Mouse (Mus musculus): Measurements from ENCODE around the gene Kera. TPM values are rescaled to one million over a fixed set of nuclear protein-coding genes. Genes with fewer than 3 reads are reported as not detected.

Gene Kera
- not detected for total RNA-seq (2023)

DNA sequence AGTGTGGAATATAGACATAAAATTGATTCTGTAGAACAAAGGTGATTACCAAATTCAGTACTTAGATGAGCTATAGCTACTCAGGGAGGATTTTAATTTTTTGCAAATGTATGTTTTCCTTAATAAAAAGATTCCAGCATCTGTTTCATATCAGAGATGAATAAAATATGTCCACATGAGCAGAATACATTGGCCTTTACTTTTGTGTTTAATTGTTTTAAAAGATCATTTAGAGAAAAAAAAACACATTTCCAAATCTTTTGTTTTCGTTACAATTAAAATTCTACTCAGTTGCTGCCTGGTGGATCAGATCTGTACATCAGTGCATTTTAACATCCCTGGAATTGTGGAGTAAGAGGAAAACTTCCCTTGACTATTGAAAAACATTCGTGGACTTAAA, at the start of gene Kera:
TSS of gene Kera (plus strand) at position 301 of the 400 bp plus-strand sequence.

DNA sequence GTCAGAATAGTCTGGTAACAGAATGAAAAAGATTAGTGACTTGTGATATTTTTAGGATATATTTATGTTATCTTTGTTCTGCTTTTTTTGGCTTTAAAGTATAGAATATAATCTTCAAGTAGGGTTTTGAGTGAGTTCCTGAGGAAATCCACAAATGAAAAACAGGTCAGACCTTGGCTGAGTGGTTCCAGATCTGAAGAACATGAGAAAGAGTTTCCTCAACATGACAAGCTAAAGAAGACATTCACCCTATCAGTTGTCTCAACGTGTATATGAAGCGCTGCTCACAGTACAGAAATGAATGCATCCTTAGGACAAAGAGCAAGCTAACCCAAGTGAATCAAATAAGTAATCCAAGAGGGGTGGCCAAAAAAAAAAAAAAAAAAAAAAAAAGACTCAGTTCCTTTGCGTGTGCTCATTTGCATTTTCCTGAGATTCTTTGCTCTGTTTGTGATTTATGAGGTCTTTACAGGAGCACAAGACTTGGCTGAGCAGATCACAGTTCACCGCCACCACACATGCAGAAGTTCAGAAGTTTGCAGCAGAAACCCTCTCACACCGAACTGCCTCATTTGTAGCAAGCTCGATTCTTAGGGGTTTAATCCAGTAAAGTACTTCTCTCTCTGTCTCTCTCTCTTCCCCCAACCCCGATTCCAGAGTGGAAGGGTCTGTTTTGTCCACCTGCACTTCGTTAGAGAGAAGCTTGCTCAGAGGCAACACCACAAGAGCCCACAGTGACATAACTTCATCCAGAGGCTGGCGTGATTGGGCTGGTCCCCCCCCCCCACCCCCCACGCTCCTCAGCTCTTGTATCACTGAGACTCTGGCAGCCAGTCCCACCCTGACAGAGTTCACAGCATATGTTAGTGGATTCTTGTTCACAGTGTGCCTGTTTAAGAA, 41.5 kb upstream of the Kera start, which contains the start of gene Lum:
TSS of gene Lum (plus strand) at position 172 of the 900 bp plus-strand sequence.

DNA sequence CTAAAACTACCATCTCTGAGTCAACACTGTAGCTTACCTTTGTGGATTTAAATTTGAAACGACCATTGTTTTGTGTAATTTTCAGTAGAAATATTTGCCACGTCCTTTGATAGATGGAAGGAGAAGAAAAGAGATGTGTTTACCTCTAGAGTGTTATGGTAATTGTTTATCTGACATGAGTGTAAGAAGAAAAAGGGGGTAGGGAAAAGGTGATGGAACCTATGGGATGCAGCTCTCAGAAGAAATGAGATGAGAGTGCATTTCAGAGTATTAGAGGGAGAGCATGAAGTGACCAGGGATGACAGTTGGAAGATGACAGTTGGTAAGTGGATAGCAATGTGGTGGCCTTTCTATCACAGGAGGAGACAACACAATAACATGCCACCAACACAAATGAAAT, 37.1 kb downstream of the Kera start, which contains the start of gene Epyc:
TSS of gene Epyc (plus strand) at position 301 of the 400 bp plus-strand sequence.

Other genes starting within 250 kb of the Kera start
- gene Dcn, start 127.3 kb upstream of the Kera start, total RNA-seq (2023) = 9.8 TPM
- gene Lum, start 41.8 kb upstream of the Kera start, total RNA-seq (2023) = not detected
- not detected for gene Epyc, start 37.2 kb downstream of the Kera start, total RNA-seq (2023)
- not detected for gene Ccer1, start 86.2 kb downstream of the Kera start, total RNA-seq (2023)
- not detected for gene C030005K15Rik, start 119.9 kb downstream of the Kera start, total RNA-seq (2023)

Measured in CD4-positive naive resting alpha-beta T cell, adult 57 days (primary cell).